Comparison of ENCODE assay signal across 8 mouse cellular contexts in genomic region chr5:30867712-30868111, GRCm38 (mm10). TPM values are rescaled to one million over a fixed set of nuclear protein-coding genes. Genes with fewer than 3 reads are reported as not detected.
DNase-seq lines count a peak whose midpoint lies in the region; ATAC-seq and TF ChIP-seq lines count a peak whose summit lies in the region.

Gene Tmem214 (plus strand): TSS chr5:30868012.

- H3K4me3 ChIP-seq in spleen, adult 2 months (ENCODE audit: extremely low read depth, insufficient read depth, insufficient read length) = no peak within 1 kb of the TSS
- no peak within 1 kb of the TSS for H3K4me3 ChIP-seq in embryonic fibroblast, embryonic 13.5 days (ENCODE audit: insufficient read depth, low read length)
- peak within 1 kb of the TSS; percentile 94; the same call in 1 of the 2 replicates for H3K4me3 ChIP-seq in limb, embryonic 14.5 days (replicated peaks; ENCODE audit: low read length)
- no peak within 1 kb of the TSS; the same call in 1 of the 2 replicates for H3K4me3 ChIP-seq in stomach, embryonic 15.5 days (replicated peaks)

- H3K9ac ChIP-seq in limb, embryonic 14.5 days (ENCODE audit: low read depth, low read length, severe bottlenecking) = no peak within 1 kb of the TSS
- H3K9ac ChIP-seq in stomach, embryonic 15.5 days = no peak within 1 kb of the TSS

- H3K4me2 ChIP-seq in limb, embryonic 14.5 days (replicated peaks; ENCODE audit: low read depth, low read length, severe bottlenecking) = peak within 1 kb of the TSS; percentile 80; the same call in 1 of the 2 replicates
- no peak within 1 kb of the TSS for H3K4me2 ChIP-seq in stomach, embryonic 15.5 days

- DNase-seq in spleen, adult 2 months (ENCODE audit: low read depth in 1 of 2, low spot score in 2 of 2) = no peak
- no peak for DNase-seq in spleen, postnatal 36 days (ENCODE audit: low spot score in 2 of 2)
- DNase-seq in heart, postnatal 36 days = no peak
- DNase-seq in limb, embryonic 14.5 days (ENCODE audit: low spot score) = no peak
- DNase-seq in urinary bladder, postnatal 10 days (ENCODE audit: low spot score) = no peak
- DNase-seq in right cerebral cortex, postnatal 14 days = no peak

- H3K27me3 ChIP-seq in spleen, adult 2 months (ENCODE audit: control insufficient read depth, insufficient read depth, low read length) = no peaks in the 10 kb centered on the region
- no peaks in the 10 kb centered on the region for H3K27me3 ChIP-seq in limb, embryonic 14.5 days (ENCODE audit: control insufficient read depth, insufficient read depth, low read length)
- no peaks in the 10 kb centered on the region for H3K27me3 ChIP-seq in stomach, embryonic 15.5 days (replicated peaks)

- peaks cover 13% of the 10 kb centered on the region for H3K36me3 ChIP-seq in spleen, adult 2 months (ENCODE audit: control insufficient read depth, insufficient read depth, low read length)
- H3K36me3 ChIP-seq in limb, embryonic 14.5 days (ENCODE audit: control insufficient read depth, insufficient read depth, low read length) = peaks cover 37% of the 10 kb centered on the region
- peaks cover 18% of the 10 kb centered on the region for H3K36me3 ChIP-seq in stomach, embryonic 15.5 days

- 92% methylated on average over 3 of the region's 3 CpGs for WGBS in spleen, adult 2 months
- WGBS in limb, embryonic 14.5 days = 93% methylated on average over 3 of the region's 3 CpGs
- 93% methylated on average over 3 of the region's 3 CpGs for WGBS in stomach, embryonic 15.5 days

- intact Hi-C loops in heart, postnatal 36 days (cut with DNase I) = loop anchor here (2.0 kb wide), 3 partner anchors 21 to 53 kb away; partner anchors contain the start of genes Agbl5, Khk and Mapre3

- no peak for TF ChIP-seq POLR2A in spleen, adult 2 months (IDR thresholded peaks at IDR 0.05; ENCODE audit: low read depth, low read length)
- no peak for TF ChIP-seq POLR2A in embryonic fibroblast, embryonic 13.5 days (IDR thresholded peaks at IDR 0.05; ENCODE audit: low read depth, low read length)
- no peak for TF ChIP-seq POLR2A in limb, embryonic 14.5 days (IDR thresholded peaks at IDR 0.05; ENCODE audit: borderline replicate concordance, extremely low read depth, insufficient read depth, insufficient read length)

- H3K27ac ChIP-seq in spleen, adult 2 months (ENCODE audit: insufficient read depth, low read length) = peak within 1 kb of the TSS; percentile 42
- no peak within 1 kb of the TSS for H3K27ac ChIP-seq in embryonic fibroblast, embryonic 13.5 days (ENCODE audit: insufficient read depth, low read length)
- peak within 1 kb of the TSS; percentile 79 for H3K27ac ChIP-seq in limb, embryonic 14.5 days (replicated peaks; ENCODE audit: low read depth, low read length)
- peak within 1 kb of the TSS; percentile 12; the same call in 1 of the 2 replicates for H3K27ac ChIP-seq in stomach, embryonic 15.5 days

- ATAC-seq in limb, embryonic 14.5 days (ENCODE audit: low FRiP score, low read depth) = no peak
- no peak for ATAC-seq in stomach, embryonic 15.5 days (ENCODE audit: insufficient read depth, low FRiP score, low read depth)

- H3K9me3 ChIP-seq in limb, embryonic 14.5 days (ENCODE audit: control insufficient read depth, low read length) = no peaks in the 10 kb centered on the region
- no peaks in the 10 kb centered on the region for H3K9me3 ChIP-seq in stomach, embryonic 15.5 days

- TF ChIP-seq CTCF in spleen, adult 2 months (IDR thresholded peaks at IDR 0.05; ENCODE audit: extremely low read depth, insufficient read depth, insufficient read length, insufficient replicate concordance) = no peak
- TF ChIP-seq CTCF in embryonic fibroblast, embryonic 13.5 days (IDR thresholded peaks at IDR 0.05; ENCODE audit: borderline replicate concordance, insufficient read depth, low read length) = no peak

- H3K4me1 ChIP-seq in spleen, adult 2 months (ENCODE audit: control insufficient read depth, insufficient read depth, insufficient read length) = peaks cover 7% of the 10 kb centered on the region; the same call in 1 of the 2 replicates
- H3K4me1 ChIP-seq in embryonic fibroblast, embryonic 13.5 days (ENCODE audit: control insufficient read depth, insufficient read depth, low read length) = no peaks in the 10 kb centered on the region
- peaks cover 13% of the 10 kb centered on the region for H3K4me1 ChIP-seq in limb, embryonic 14.5 days (ENCODE audit: control insufficient read depth, insufficient read depth, low read length)
- H3K4me1 ChIP-seq in stomach, embryonic 15.5 days = peaks cover 25% of the 10 kb centered on the region

RNA-seq across cellular contexts. Expression of gene Tmem214, which starts in this region (rescaled TPM):
- 60.3 and 67.4 TPM in 2 replicates for polyA plus RNA-seq in spleen, adult 2 months (2012; rRNA removed)
- polyA plus RNA-seq in embryonic fibroblast, embryonic 13.5 days (2011; ENCODE audit: insufficient read length, low read depth, missing spikeins) = 102 and 122 TPM in 2 replicates
- 10 to 100 TPM; 37.7 to 40.2 TPM for total RNA-seq in heart, postnatal 36 days (2021)
- polyA plus RNA-seq in limb, embryonic 14.5 days (2012; rRNA removed) = 115 and 152 TPM in 2 replicates
- 80.7 and 81.8 TPM in 2 replicates for polyA plus RNA-seq in limb, embryonic 14.5 days (2014; fragmentation: Nextera tagmentation; extraction: Ambion mirVana)
- 86.3 and 94.0 TPM in 2 replicates for polyA plus RNA-seq in stomach, embryonic 15.5 days (2015; fragmentation: Nextera tagmentation; extraction: Ambion mirVana)
